Mouse (Mus musculus) forebrain, postnatal 0 days (tissue): ENCODE results near the gene Slmap. TPM values are rescaled to one million over a fixed set of nuclear protein-coding genes. Genes with fewer than 3 reads are reported as not detected.
A peak's percentile ranks its signal among the peaks of the same experiment; 100 is the strongest.

Experiments used
- ATAC-seq: fragments of 200-750 bp; cut with Nextera tagmentation; 2 replicates; pipeline ENCODE4 v1.8.0; 2017; ENCODE audit warnings: mild to moderate bottlenecking, moderate library complexity
- DNase-seq: peaks from one replicate; pipeline ENCODE4 v3.0.0-alpha.2; 2015
- H3K27ac ChIP-seq: fragments of 300-500 bp; sonication (generic); 2 replicates; pipeline ENCODE4 v1.5.1; 2014; ENCODE audit warnings: low read depth, mild to moderate bottlenecking, antibody characterized with exemption, low read length, moderate library complexity, mixed read lengths
- H3K27me3 ChIP-seq: fragments of 300-500 bp; sonication (generic); 2 replicates; pipeline ENCODE4 v1.6.1; 2014; ENCODE audit warnings: mild to moderate bottlenecking, low read length, mixed read lengths; ENCODE audit not compliant: insufficient read depth
- H3K36me3 ChIP-seq: fragments of 300-500 bp; sonication (generic); 2 replicates; pipeline ENCODE4 v1.6.1; 2014; ENCODE audit warnings: mild to moderate bottlenecking, moderate library complexity; ENCODE audit not compliant: insufficient read depth
- H3K4me1 ChIP-seq: fragments of 300-500 bp; sonication (generic); 2 replicates; pipeline ENCODE4 v1.6.1; 2014; ENCODE audit warnings: antibody characterized with exemption; ENCODE audit not compliant: insufficient read depth
- H3K4me2 ChIP-seq: fragments of 300-500 bp; sonication (generic); 2 replicates; pipeline ENCODE4 v1.6.1; 2014; ENCODE audit warnings: low read depth, mild to moderate bottlenecking, moderate library complexity
- H3K4me3 ChIP-seq: fragments of 300-500 bp; sonication (generic); 2 replicates; pipeline ENCODE4 v1.5.1; 2014; ENCODE audit warnings: low read depth, low read length, mixed read lengths
- H3K9ac ChIP-seq: fragments of 300-500 bp; sonication (generic); 2 replicates; pipeline ENCODE4 v1.6.1; 2014; ENCODE audit warnings: mild to moderate bottlenecking
- H3K9me3 ChIP-seq: fragments of 300-500 bp; sonication (generic); 2 replicates; pipeline ENCODE4 v1.6.1; 2016; ENCODE audit warnings: low read length
- CTCF ChIP-seq: sonication (generic); IDR thresholded peaks from 2 replicates; pipeline ENCODE4 v1.5.1; 2016; ENCODE audit warnings: antibody characterized with exemption, control low read depth, low read depth
- WGBS: fragments of 180-500 bp; shearing (Covaris S2); extraction: QIAGEN DNeasy Blood & Tissue Kit; methylation state at CpG from one replicate; pipeline ENCODE4 v1.1.7; 2014; 5-methylcytosine and 5-hydroxymethylcytosine counted together
- polyA plus RNA-seq: library from polyadenylated mRNA; unstranded; fragments of >200 nt; fragmentation: Nextera tagmentation; extraction: Ambion mirVana; gene quantifications from 2 replicates; pipeline ENCODE4 v1.2.1, GENCODE M21; 2015
- total RNA-seq: library from RNA; depleted of rRNA; stranded (reverse); fragments of >200 nt; gene quantifications from 2 replicates; pipeline ENCODE4 v1.2.3, GENCODE M21; 2014

Gene Slmap
- total and polyA plus RNA-seq, 2 experiments from 2014 or later: 9.9 to 27.2 TPM

DNA sequence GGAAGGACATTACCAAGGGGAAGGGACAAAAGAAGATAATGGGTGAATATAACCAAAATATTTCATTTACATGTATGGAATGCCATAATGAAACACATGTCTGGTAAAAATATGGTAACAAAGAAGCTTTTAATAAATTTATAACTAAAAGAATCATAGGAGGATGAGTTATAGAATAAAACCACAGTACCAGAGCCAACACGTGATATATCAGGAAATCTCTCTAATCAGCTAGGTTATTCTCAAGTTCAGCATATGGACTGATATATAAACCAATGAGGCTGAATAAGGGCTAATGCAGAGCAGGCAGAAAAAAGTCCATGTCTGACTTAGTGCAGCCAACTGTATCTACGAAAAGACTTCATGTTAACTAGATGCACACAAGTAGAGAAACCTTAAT is 58.3 kb downstream of the Slmap start:
- H3K9ac ChIP-seq: no peak overlapping the region
- H3K27me3 ChIP-seq: no peaks in the 10 kb centered on the region
- ATAC-seq: no peak
- no peaks in the 10 kb centered on the region for H3K36me3 ChIP-seq
- WGBS: 91% methylated on average over 2 of the region's 2 CpGs
- H3K4me1 ChIP-seq: no peaks in the 10 kb centered on the region
- no peaks in the 10 kb centered on the region for H3K9me3 ChIP-seq
- no peak for DNase-seq
- no peak for TF ChIP-seq CTCF
- H3K4me3 ChIP-seq: no peak overlapping the region
- H3K4me2 ChIP-seq: no peak overlapping the region
- no peak overlapping the region for H3K27ac ChIP-seq

DNA sequence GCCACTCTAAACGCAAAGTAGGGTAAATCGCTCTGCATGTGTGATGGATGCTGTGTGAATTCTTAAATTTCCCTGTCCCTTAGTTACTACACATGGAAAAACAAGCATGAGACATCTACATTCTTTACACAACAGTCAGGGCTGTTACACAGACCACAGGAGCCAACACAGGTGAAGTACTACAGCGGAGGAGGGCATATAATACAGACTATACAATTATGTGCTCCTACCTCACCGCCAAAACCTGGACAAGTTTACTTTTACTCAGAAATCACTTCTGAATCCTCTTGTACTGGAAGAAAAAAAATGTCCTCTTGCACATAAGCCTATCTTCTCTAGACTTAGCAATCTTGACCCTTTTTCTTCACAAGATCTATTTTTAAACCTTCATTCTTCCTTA is 66.8 kb downstream of the Slmap start:
- Histone ChIP-seq H3K9ac (no peak overlapping the region), H3K4me2 (no peak overlapping the region), H3K27me3 (no peaks in the 10 kb centered on the region), H3K9me3 (no peaks in the 10 kb centered on the region), H3K4me3 (no peak overlapping the region), H3K27ac (no peak overlapping the region), H3K4me1 (no peaks in the 10 kb centered on the region), H3K36me3 (peaks cover 6% of the 10 kb centered on the region; the same call in 1 of the 2 replicates)
- DNase-seq (no peak), ATAC-seq (no peak)
- WGBS: 94% methylated on average over 4 of the region's 4 CpGs
- TF ChIP-seq CTCF: no peak

DNA sequence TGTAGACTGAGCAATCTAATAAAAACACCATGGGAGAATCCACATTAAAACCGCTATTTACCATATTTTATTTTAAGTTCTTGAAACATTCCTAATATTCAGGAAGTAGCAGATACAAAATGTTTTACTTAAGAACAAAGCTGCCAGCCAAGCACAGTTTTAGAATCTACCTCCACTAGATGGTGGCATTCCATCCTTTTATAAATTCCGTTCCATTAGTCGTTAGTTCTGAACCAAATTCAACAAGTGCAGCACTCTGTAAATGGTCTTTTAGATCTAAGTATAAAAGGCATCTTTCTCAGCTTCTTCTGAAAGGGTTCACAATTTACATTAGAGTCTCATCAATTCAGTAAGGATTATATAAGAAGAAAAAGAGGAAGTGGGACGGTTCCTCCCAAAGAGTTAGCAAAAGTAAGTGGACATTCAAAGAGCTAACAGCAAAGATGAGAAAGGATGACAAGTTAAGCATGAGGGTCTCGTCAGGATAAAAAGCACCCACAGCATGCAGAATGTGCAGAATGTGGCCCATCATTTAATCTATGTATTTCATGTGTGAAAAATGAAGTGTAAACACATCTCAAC is 68.1 kb downstream of the Slmap start:
- peak; percentile 26; the same call in 1 of the 2 replicates for TF ChIP-seq CTCF
- no peaks in the 10 kb centered on the region for H3K4me1 ChIP-seq

DNA sequence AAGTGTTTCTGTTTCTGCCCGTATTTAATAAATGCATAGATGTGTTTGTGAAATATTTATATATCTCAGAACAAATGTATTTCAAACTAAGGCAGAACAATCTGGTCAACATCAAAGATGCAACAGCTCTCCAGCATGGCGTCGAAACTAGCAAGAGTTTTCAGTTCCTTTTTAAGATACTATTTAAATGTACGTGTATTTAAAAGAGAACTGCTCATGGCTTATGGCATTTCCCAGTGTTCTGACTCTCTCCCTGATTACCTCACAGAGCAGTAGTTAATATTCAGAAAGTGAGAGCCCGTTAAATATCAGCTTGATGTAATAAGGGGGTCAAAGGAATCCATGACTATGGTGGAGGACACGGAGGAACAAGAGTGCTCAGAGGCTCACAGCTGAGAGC is 68.8 kb downstream of the Slmap start:
- H3K27ac ChIP-seq: no peak overlapping the region
- no peaks in the 10 kb centered on the region for H3K9me3 ChIP-seq
- DNase-seq: no peak
- H3K9ac ChIP-seq: no peak overlapping the region
- H3K4me1 ChIP-seq: no peaks in the 10 kb centered on the region
- no peaks in the 10 kb centered on the region for H3K27me3 ChIP-seq
- 67% methylated on average over 6 of the region's 6 CpGs for WGBS
- ATAC-seq: no peak
- H3K4me2 ChIP-seq: no peak overlapping the region
- H3K4me3 ChIP-seq: no peak overlapping the region
- no peak for TF ChIP-seq CTCF
- H3K36me3 ChIP-seq: peaks cover 19% of the 10 kb centered on the region

More for the DNA sequence above, 68.1 kb downstream of the Slmap start:
- peaks cover 13% of the 10 kb centered on the region for H3K36me3 ChIP-seq
- no peaks in the 10 kb centered on the region for H3K27me3 ChIP-seq
- H3K4me2 ChIP-seq: no peak overlapping the region
- H3K9me3 ChIP-seq: no peaks in the 10 kb centered on the region
- 35% methylated on average over 5 of the region's 5 CpGs for WGBS
- ATAC-seq (no peak), DNase-seq (peak; percentile 24)
- no peak overlapping the region for H3K27ac ChIP-seq
- H3K4me3 ChIP-seq: no peak overlapping the region
- no peak overlapping the region for H3K9ac ChIP-seq

DNA sequence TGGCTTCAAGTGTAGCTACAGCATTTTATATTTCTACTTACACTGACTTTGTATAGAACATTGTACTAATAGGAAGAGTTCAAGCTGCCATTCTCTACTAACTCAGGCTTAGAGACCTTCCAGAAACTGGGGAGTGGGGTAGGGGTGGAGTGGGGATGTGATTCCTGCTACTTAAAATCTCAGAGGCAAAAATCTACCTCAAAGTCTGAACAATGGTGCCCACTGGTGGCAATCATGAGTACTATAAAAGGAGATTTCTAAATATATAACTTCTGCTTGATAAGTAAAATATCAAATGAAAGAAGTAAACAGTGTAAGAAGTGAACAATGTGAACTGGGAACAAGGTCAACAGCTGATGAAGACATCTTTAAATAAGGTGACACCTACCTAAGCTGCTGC is 75.2 kb downstream of the Slmap start:
- peaks cover 35% of the 10 kb centered on the region for H3K36me3 ChIP-seq
- no peaks in the 10 kb centered on the region for H3K4me1 ChIP-seq
- no peaks in the 10 kb centered on the region for H3K27me3 ChIP-seq
- H3K4me3 ChIP-seq: no peak overlapping the region
- no peak overlapping the region for H3K4me2 ChIP-seq
- no peak overlapping the region for H3K9ac ChIP-seq
- no peak overlapping the region for H3K27ac ChIP-seq
- peak; percentile 42 for DNase-seq
- no peaks in the 10 kb centered on the region for H3K9me3 ChIP-seq
- peak; percentile 49 for TF ChIP-seq CTCF
- ATAC-seq: no peak

DNA sequence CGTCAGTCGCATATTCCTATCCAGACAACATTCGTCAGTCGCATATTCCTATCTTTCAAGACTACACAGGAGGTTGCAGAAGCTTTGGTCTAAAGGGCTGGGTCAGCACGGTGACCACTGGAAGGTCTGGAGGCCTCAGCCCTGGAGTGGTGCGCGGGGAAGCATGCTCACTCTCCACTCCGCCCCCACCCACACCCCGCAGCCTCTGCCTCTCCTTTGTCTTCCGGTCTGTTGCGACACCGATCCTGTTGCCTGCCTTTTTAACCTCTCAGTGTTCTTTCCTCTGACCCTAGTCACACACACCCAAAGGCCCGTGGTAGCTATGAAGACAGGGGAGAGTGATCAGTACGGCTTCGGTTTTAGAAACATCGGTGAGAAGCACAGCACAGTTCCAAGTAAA is 79.9 kb downstream of the Slmap start:
- WGBS: 55% methylated on average over 16 of the region's 16 CpGs
- H3K27ac ChIP-seq: no peak overlapping the region
- DNase-seq: no peak
- H3K9ac ChIP-seq: no peak overlapping the region
- H3K4me1 ChIP-seq: peaks cover 4% of the 10 kb centered on the region; the same call in 1 of the 2 replicates
- no peaks in the 10 kb centered on the region for H3K27me3 ChIP-seq
- no peak for TF ChIP-seq CTCF
- no peak overlapping the region for H3K4me2 ChIP-seq
- H3K9me3 ChIP-seq: no peaks in the 10 kb centered on the region
- H3K36me3 ChIP-seq: peaks cover 7% of the 10 kb centered on the region; the same call in 1 of the 2 replicates
- H3K4me3 ChIP-seq: no peak overlapping the region
- no peak for ATAC-seq

DNA sequence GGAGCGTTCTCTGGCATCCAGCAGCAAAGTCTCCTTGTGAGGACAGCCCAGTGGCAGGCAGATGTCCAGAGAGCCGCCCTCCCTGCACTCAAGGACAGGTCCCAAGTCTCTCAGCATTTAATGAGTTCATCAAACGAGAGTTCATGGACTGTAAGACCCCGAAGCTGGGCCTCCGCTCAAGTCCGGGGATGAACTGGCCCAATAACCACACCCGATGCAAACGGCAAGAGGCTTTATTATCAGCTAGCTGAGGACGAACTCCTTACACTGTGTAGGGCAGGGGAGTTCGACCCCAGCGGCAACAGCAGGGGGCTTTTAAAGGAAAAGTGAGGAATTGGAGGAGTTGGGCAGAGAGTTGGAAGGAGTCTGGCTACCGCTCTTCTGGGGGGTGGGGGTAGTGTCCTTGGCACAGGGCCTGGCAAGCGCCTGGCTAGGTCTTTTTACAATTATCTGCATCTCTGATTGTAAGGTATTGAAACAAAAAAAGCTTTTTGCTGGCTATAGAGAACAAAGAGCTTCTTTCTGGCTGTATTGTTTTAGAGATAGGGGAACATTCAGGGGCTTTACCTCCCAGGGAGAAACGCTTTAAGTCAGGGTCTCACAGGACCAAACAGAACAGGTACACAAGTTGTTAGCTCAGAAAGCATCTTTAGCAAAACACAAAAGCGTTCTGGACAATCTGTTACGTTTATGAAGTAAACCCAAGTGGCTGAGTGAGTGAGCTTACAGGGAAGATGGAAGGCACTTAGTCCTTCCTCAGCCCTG is 84.5 kb downstream of the Slmap start:
- Histone ChIP-seq H3K4me2 (no peak overlapping the region), H3K9me3 (no peaks in the 10 kb centered on the region), H3K27me3 (no peaks in the 10 kb centered on the region), H3K4me3 (no peak overlapping the region), H3K9ac (0 out of 2 replicates have a peak overlapping the region, but pooled peaks have one; percentile 6), H3K4me1 (peaks cover 4% of the 10 kb centered on the region; the same call in 1 of the 2 replicates), H3K27ac (no peak overlapping the region), H3K36me3 (no peaks in the 10 kb centered on the region; the same call in 1 of the 2 replicates)
- WGBS: 13% methylated on average over 16 of the region's 16 CpGs
- DNase-seq: no peak
- ATAC-seq: no peak
- TF ChIP-seq CTCF: no peak
